Mouse (Mus musculus) heart, embryonic 11.5 days (tissue): ENCODE data around the gene Sec24c. TPM values are rescaled to one million over a fixed set of nuclear protein-coding genes. Genes with fewer than 3 reads are reported as not detected.

ENCODE experiments used
- ATAC-seq: fragments of 200-750 bp; cut with Nextera tagmentation; replicated peaks from 2 replicates; pipeline ENCODE4 v1.8.0; 2017; ENCODE audit warnings: moderate library complexity; ENCODE audit not compliant: insufficient number of reproducible peaks, low FRiP score, low TSS enrichment
- H3K27ac ChIP-seq: fragments of 300-500 bp; sonication (generic); 2 replicates; pipeline ENCODE4 v1.5.1; 2014; ENCODE audit warnings: mild to moderate bottlenecking, low read depth, low read length
- H3K27me3 ChIP-seq: fragments of 300-500 bp; sonication (generic); 2 replicates; pipeline ENCODE4 v1.6.1; 2014; ENCODE audit warnings: mild to moderate bottlenecking, low read length, mixed read lengths; ENCODE audit not compliant: control insufficient read depth, insufficient read depth
- H3K36me3 ChIP-seq: fragments of 300-500 bp; sonication (generic); 2 replicates; pipeline ENCODE4 v1.6.1; 2014; ENCODE audit warnings: mild to moderate bottlenecking, low read length, moderate library complexity, mixed read lengths; ENCODE audit not compliant: control insufficient read depth, insufficient read depth
- H3K4me1 ChIP-seq: fragments of 300-500 bp; sonication (generic); 2 replicates; pipeline ENCODE4 v1.6.1; 2014; ENCODE audit warnings: low read length; ENCODE audit not compliant: control insufficient read depth, insufficient read depth
- H3K4me2 ChIP-seq: fragments of 300-500 bp; sonication (generic); 2 replicates; pipeline ENCODE4 v1.6.1; 2014; ENCODE audit warnings: mild to moderate bottlenecking, moderate library complexity
- H3K4me3 ChIP-seq: fragments of 300-500 bp; sonication (generic); 2 replicates; pipeline ENCODE4 v1.5.1; 2014; ENCODE audit warnings: low read depth, low read length
- H3K9ac ChIP-seq: fragments of 300-500 bp; sonication (generic); 2 replicates; pipeline ENCODE4 v1.6.1; 2014; ENCODE audit warnings: mild to moderate bottlenecking, low read depth, low read length, moderate library complexity
- H3K9me3 ChIP-seq: fragments of 300-500 bp; sonication (generic); replicated peaks from 2 replicates; pipeline ENCODE4 v1.6.1; 2016; ENCODE audit warnings: low read length; ENCODE audit not compliant: control insufficient read depth
- WGBS: fragments of 180-500 bp; shearing (Covaris S2); extraction: QIAGEN DNeasy Blood & Tissue Kit; methylation state at CpG from one replicate; pipeline ENCODE4 v1.1.7; 2014; ENCODE audit not compliant: insufficient replicate concordance; 5-methylcytosine and 5-hydroxymethylcytosine counted together
- polyA plus RNA-seq: library from polyadenylated mRNA; unstranded; fragments of >200 nt; fragmentation: Nextera tagmentation; extraction: Ambion mirVana; gene quantifications from 2 replicates; pipeline ENCODE4 v1.2.1, GENCODE M21; 2014

The Sec24c gene
- polyA plus RNA-seq, 1 experiment from 2014 or later = 78.1 TPM

DNA sequence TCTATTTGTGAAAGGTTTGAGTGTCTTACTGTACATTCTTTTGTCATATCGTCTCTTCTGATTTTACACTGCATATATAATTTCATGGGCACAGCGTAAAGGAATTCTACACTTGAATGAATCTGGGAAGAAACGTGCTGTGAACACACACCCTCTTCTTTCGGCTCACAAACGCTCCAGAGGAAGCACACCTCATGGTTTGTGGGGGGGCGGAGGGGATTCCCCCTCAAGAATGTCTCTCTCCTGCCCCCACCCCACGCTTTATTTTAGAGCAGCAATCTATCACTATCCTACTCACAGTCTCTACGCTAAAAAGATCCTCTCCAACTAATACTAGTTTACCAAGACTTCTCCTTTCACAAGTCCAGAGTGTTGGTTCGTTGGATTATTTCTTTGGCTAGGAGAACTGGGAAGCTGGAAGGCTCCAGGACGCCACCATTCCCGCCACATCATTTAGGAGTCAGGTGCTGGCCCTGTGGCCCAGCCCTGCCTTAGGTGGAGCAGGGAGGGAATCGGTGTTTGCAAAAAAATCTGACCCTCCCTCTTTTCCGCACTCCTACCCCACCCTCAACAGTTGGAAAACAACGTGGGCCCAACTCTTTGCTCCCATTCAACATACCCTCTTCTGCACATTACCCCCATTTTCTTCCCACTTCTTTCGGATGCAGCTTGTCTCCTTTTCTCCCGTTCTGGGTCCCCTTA lies 34.0 kb upstream of the Sec24c start:
- peak overlapping the region; percentile 93 for H3K27ac ChIP-seq
- peak; percentile 53; the same call in 1 of the 2 replicates for ATAC-seq
- 3% methylated on average over 16 of the region's 16 CpGs for WGBS
- H3K4me3 ChIP-seq = peak overlapping the region; percentile 91
- no peaks in the 10 kb centered on the region for H3K27me3 ChIP-seq
- peaks cover 10% of the 10 kb centered on the region; the same call in 1 of the 2 replicates for H3K4me1 ChIP-seq
- H3K36me3 ChIP-seq = no peaks in the 10 kb centered on the region
- peak overlapping the region; percentile 98 for H3K9ac ChIP-seq
- H3K4me2 ChIP-seq = peak overlapping the region; percentile 91
- no peaks in the 10 kb centered on the region for H3K9me3 ChIP-seq

DNA sequence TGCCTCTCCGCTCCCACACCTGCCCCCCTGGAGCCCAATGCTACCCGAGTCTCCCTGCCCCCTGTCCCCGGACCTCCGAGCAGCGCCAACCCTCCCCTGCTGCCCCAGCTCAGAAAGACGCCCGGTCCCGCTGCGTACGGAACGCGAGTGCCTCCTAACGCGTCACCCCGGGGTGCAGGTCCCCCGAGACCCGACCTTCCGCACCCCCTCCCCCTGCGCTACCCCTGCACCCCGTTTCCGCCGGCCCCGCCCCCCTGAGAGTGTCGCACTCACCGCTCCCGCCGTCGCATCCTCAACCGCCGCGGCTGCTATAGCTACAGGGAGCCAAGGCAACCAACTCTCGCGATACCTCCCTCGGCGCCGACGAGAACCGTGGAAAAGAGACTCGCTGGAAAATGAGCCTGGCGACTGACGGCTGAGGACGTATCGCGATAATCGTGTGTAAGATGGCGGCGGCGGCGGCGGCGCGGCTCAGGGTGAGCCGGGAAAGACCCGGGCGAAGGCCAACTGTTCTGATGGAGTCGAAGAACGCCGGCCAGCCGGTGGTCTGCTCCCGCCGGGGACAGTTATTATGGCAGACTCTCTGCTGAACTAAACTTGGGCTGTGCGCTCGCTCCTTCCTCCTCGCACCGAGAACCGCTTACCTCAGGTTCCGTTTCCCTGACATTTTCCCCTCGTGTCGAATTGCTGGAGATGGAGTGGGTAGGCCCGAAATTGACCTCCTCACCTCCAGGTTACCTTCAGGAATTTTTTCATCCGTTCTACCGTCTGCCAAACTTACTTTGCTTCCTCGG lies 33.3 kb upstream of the Sec24c start, which contains the start of gene Usp54:
Gene Usp54, minus strand, starts transcription at position 420 of the 794 bp plus-strand sequence.
- peaks cover 10% of the 10 kb centered on the region; the same call in 1 of the 2 replicates for H3K4me1 ChIP-seq
- H3K27me3 ChIP-seq = no peaks in the 10 kb centered on the region
- peak within 1 kb of the TSS; percentile 93 for H3K27ac ChIP-seq
- peak within 1 kb of the TSS; percentile 91 for H3K4me2 ChIP-seq
- whole genome bisulfite sequencing = under 1% methylated on average over 73 of the region's 73 CpGs
- peak; percentile 91 for ATAC-seq
- peak within 1 kb of the TSS; percentile 98 for H3K9ac ChIP-seq
- no peaks in the 10 kb centered on the region for H3K9me3 ChIP-seq
- peak within 1 kb of the TSS; percentile 91 for H3K4me3 ChIP-seq
- no peaks in the 10 kb centered on the region for H3K36me3 ChIP-seq

- Histone ChIP-seq H3K4me2 (peak overlapping the region; percentile 91), H3K27me3 (no peaks in the 10 kb centered on the region), H3K36me3 (no peaks in the 10 kb centered on the region), H3K9me3 (no peaks in the 10 kb centered on the region), H3K9ac (peak overlapping the region; percentile 98), H3K27ac (peak overlapping the region; percentile 93), H3K4me1 (peaks cover 10% of the 10 kb centered on the region; the same call in 1 of the 2 replicates), H3K4me3 (peak overlapping the region; percentile 91)
- ATAC-seq = no peak
- 14% methylated on average over 10 of the region's 10 CpGs for WGBS
Observed at GRCm38 (mm10) chr14:20641438-20641875, 32.7 kb upstream of the Sec24c start.

GRCm38 (mm10) chr14:20645547-20645946 lies 28.6 kb upstream of the Sec24c start:
- no peaks in the 10 kb centered on the region for H3K9me3 ChIP-seq
- H3K4me1 ChIP-seq = peaks cover 7% of the 10 kb centered on the region; the same call in 1 of the 2 replicates
- ATAC-seq = no peak
- no peak overlapping the region for H3K27ac ChIP-seq
- no peaks in the 10 kb centered on the region for H3K27me3 ChIP-seq
- H3K4me3 ChIP-seq = no peak overlapping the region
- no peak overlapping the region for H3K9ac ChIP-seq
- 37% methylated on average over 3 of the region's 3 CpGs for WGBS
- H3K36me3 ChIP-seq = no peaks in the 10 kb centered on the region
- no peak overlapping the region for H3K4me2 ChIP-seq

DNA sequence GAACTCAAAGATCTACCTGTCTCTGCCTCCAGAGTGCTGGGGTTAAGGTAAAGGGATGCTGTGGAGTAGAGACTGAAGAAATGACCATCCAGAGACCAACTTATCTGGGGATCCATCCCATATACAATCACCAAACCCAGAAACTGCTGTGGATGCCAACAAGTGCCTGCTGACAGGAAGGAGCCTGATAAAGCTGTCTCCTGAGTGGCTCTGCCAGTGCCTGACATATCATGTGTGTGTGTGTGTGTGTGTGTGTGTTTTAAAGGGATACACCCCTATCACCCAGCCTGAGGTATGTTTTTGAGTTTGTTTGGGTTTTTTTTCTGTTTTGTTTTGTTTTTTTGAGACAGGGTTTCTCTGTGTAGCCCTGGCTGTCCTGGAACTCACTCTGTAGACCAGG lies 27.7 kb upstream of the Sec24c start:
- ATAC-seq = no peak
- no peaks in the 10 kb centered on the region for H3K27me3 ChIP-seq
- H3K36me3 ChIP-seq = no peaks in the 10 kb centered on the region
- H3K9me3 ChIP-seq = no peaks in the 10 kb centered on the region
- H3K9ac ChIP-seq = no peak overlapping the region
- peaks cover 7% of the 10 kb centered on the region; the same call in 1 of the 2 replicates for H3K4me1 ChIP-seq
- H3K4me3 ChIP-seq = no peak overlapping the region
- no peak overlapping the region for H3K4me2 ChIP-seq
- H3K27ac ChIP-seq = no peak overlapping the region

- WGBS = 63% methylated on average over 2 of the region's 2 CpGs
- no peak for ATAC-seq
- H3K27me3 ChIP-seq = no peaks in the 10 kb centered on the region
- no peaks in the 10 kb centered on the region for H3K36me3 ChIP-seq
- no peak overlapping the region for H3K9ac ChIP-seq
- H3K27ac ChIP-seq = no peak overlapping the region
- peaks cover 11% of the 10 kb centered on the region; the same call in 1 of the 2 replicates for H3K4me1 ChIP-seq
- no peak overlapping the region for H3K4me3 ChIP-seq
- no peak overlapping the region for H3K4me2 ChIP-seq
- H3K9me3 ChIP-seq = no peaks in the 10 kb centered on the region
Observed at GRCm38 (mm10) chr14:20651000-20651399, 23.1 kb upstream of the Sec24c start.

DNA sequence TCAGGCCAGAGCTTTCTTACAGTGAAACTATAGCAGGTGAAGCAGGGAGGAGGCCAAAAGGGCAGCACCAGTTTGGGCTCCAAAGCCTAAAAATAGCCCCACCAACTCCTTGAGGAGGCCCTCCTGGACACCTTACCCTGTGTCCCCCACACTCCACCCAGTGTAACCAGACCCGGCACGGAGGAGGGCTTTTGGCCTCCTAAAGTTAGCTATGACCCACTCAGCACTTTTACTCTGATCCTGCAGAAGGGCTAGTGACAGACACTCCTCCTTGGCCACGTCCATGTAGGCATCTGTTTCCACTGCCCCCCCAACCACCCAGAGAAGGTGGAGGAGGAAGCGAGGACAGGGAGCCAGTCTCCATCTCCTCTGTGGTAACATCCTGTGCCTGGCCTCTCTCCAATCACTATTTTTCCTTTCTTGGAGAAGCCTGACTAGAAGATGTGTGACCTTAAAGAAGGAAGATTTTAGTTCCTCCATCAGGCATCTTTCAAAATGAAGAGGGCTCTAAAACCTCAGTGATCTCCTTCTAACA lies 22.3 kb upstream of the Sec24c start:
- Histone ChIP-seq H3K4me2 (no peak overlapping the region), H3K4me1 (peaks cover 18% of the 10 kb centered on the region), H3K27ac (no peak overlapping the region), H3K9ac (no peak overlapping the region), H3K27me3 (no peaks in the 10 kb centered on the region), H3K9me3 (no peaks in the 10 kb centered on the region), H3K4me3 (no peak overlapping the region), H3K36me3 (no peaks in the 10 kb centered on the region)
- no peak for ATAC-seq
- 45% methylated on average over 4 of the region's 4 CpGs for WGBS

GRCm38 (mm10) chr14:20654690-20655421 lies 19.3 kb upstream of the Sec24c start:
- peak overlapping the region; percentile 57 for H3K27ac ChIP-seq
- peaks cover 19% of the 10 kb centered on the region for H3K4me1 ChIP-seq
- H3K9ac ChIP-seq = no peak overlapping the region
- H3K4me3 ChIP-seq = no peak overlapping the region
- no peak overlapping the region for H3K4me2 ChIP-seq
- ATAC-seq = no peak
- no peaks in the 10 kb centered on the region for H3K36me3 ChIP-seq
- no peaks in the 10 kb centered on the region for H3K9me3 ChIP-seq
- 59% methylated on average over 9 of the region's 9 CpGs for WGBS
- no peaks in the 10 kb centered on the region for H3K27me3 ChIP-seq
